Mouse (Mus musculus) limb, embryonic 14.5 days (tissue): ENCODE measurements around the gene Fnip1. TPM values are rescaled to one million over a fixed set of nuclear protein-coding genes. Genes with fewer than 3 reads are reported as not detected.

ENCODE experiments used
- ATAC-seq: fragments of 200-750 bp; cut with Nextera tagmentation; 2 replicates; pipeline ENCODE4 v1.8.0; 2017; ENCODE audit warnings: low read depth, moderate number of reproducible peaks, moderate TSS enrichment; ENCODE audit not compliant: low FRiP score
- DNase-seq: peaks from one replicate; pipeline ENCODE4 v3.0.0-alpha.2; 2015; ENCODE audit warnings: low spot score
- H3K27ac ChIP-seq: fragments of 300-500 bp; sonication (generic); replicated peaks from 2 replicates; pipeline ENCODE4 v1.5.1; 2014; ENCODE audit warnings: low read depth, mild to moderate bottlenecking, low read length, moderate library complexity, mixed read lengths
- H3K27me3 ChIP-seq: fragments of 300-500 bp; sonication (generic); 2 replicates; pipeline ENCODE4 v1.6.1; 2014; ENCODE audit warnings: low read length, mixed read lengths; ENCODE audit not compliant: control insufficient read depth, insufficient read depth
- H3K36me3 ChIP-seq: fragments of 300-500 bp; sonication (generic); 2 replicates; pipeline ENCODE4 v1.6.1; 2014; ENCODE audit warnings: mild to moderate bottlenecking, low read length, moderate library complexity, mixed read lengths; ENCODE audit not compliant: control insufficient read depth, insufficient read depth
- H3K4me1 ChIP-seq: fragments of 300-500 bp; sonication (generic); 2 replicates; pipeline ENCODE4 v1.6.1; 2014; ENCODE audit warnings: antibody characterized with exemption, low read length, mixed read lengths; ENCODE audit not compliant: control insufficient read depth, insufficient read depth
- H3K4me2 ChIP-seq: fragments of 300-500 bp; sonication (generic); replicated peaks from 2 replicates; pipeline ENCODE4 v1.6.1; 2014; ENCODE audit warnings: low read depth, mild to moderate bottlenecking, low read length, moderate library complexity; ENCODE audit not compliant: severe bottlenecking
- H3K4me3 ChIP-seq: fragments of 300-500 bp; sonication (generic); replicated peaks from 2 replicates; pipeline ENCODE4 v1.5.1; 2014; ENCODE audit warnings: low read length
- H3K9ac ChIP-seq: fragments of 300-500 bp; sonication (generic); 2 replicates; pipeline ENCODE4 v1.6.1; 2014; ENCODE audit warnings: mild to moderate bottlenecking, low read depth, low read length, moderate library complexity; ENCODE audit not compliant: severe bottlenecking
- H3K9me3 ChIP-seq: fragments of 300-500 bp; sonication (generic); 2 replicates; pipeline ENCODE4 v1.6.1; 2016; ENCODE audit warnings: low read length; ENCODE audit not compliant: control insufficient read depth
- POLR2A ChIP-seq: fragments of 200-500 bp; IDR thresholded peaks from 2 replicates; pipeline ENCODE4 v1.8.0; 2012; ENCODE audit warnings: inconsistent platforms, mild to moderate bottlenecking, moderate library complexity, borderline replicate concordance; ENCODE audit not compliant: insufficient read depth, insufficient read length; ENCODE audit errors: extremely low read depth
- WGBS: fragments of 180-500 bp; shearing (Covaris S2); extraction: QIAGEN DNeasy Blood & Tissue Kit; methylation state at CpG from one replicate; pipeline ENCODE4 v1.1.7; 2014; 5-methylcytosine and 5-hydroxymethylcytosine counted together
- polyA plus RNA-seq, 2 experiments: library from polyadenylated mRNA; depleted of rRNA in 1 of 2; stranded (reverse) in 1 of 2; unstranded in 1 of 2; fragments of >200 nt; fragmentation: Nextera tagmentation in 1 of 2; extraction: Ambion mirVana in 1 of 2; gene quantifications; 2 replicates each; pipeline versions ENCODE4 v1.2.1 to v1.2.3; 2012 to 2014

Fnip1 gene
- polyA plus RNA-seq, 2 experiments, result 9.7 to 13.4 TPM

- DNase-seq, result peak; percentile 61
- no peak overlapping the region for H3K9ac ChIP-seq
- no peaks in the 10 kb centered on the region for H3K9me3 ChIP-seq
- H3K27me3 ChIP-seq, result no peaks in the 10 kb centered on the region
- no peak overlapping the region for H3K4me2 ChIP-seq
- H3K4me3 ChIP-seq, result no peak overlapping the region
- ATAC-seq, result no peak
- no peak for TF ChIP-seq POLR2A
- no peak overlapping the region for H3K27ac ChIP-seq
- H3K36me3 ChIP-seq, result no peaks in the 10 kb centered on the region
- WGBS, result 69% methylated on average over 1 of the region's 1 CpGs
- H3K4me1 ChIP-seq, result peaks cover 5% of the 10 kb centered on the region; the same call in 1 of the 2 replicates
Observed at GRCm38 (mm10) chr11:54530391-54530790, 92.4 kb downstream of the Fnip1 start.

- no peak for DNase-seq
- WGBS, result 86% methylated on average over 1 of the region's 1 CpGs
- H3K4me1 ChIP-seq, result peaks cover 5% of the 10 kb centered on the region; the same call in 1 of the 2 replicates
- TF ChIP-seq POLR2A, result no peak
- ATAC-seq, result no peak
- H3K4me2 ChIP-seq, result no peak overlapping the region
- H3K27me3 ChIP-seq, result no peaks in the 10 kb centered on the region
- H3K27ac ChIP-seq, result no peak overlapping the region
- no peaks in the 10 kb centered on the region for H3K9me3 ChIP-seq
- H3K4me3 ChIP-seq, result no peak overlapping the region
- H3K36me3 ChIP-seq, result no peaks in the 10 kb centered on the region
- no peak overlapping the region for H3K9ac ChIP-seq
Observed at GRCm38 (mm10) chr11:54530916-54531315, 92.9 kb downstream of the Fnip1 start.

- WGBS, result 81% methylated on average over 2 of the region's 2 CpGs
- Histone ChIP-seq H3K27me3 (no peaks in the 10 kb centered on the region), H3K9me3 (no peaks in the 10 kb centered on the region), H3K4me2 (no peak overlapping the region), H3K36me3 (no peaks in the 10 kb centered on the region), H3K4me1 (peaks cover 5% of the 10 kb centered on the region; the same call in 1 of the 2 replicates), H3K9ac (no peak overlapping the region), H3K4me3 (no peak overlapping the region), H3K27ac (no peak overlapping the region)
- DNase-seq, result no peak
- no peak for ATAC-seq
- no peak for TF ChIP-seq POLR2A
Observed at GRCm38 (mm10) chr11:54533834-54534233, 95.8 kb downstream of the Fnip1 start.

GRCm38 (mm10) chr11:54534871-54535270 lies 96.9 kb downstream of the Fnip1 start:
- no peak for TF ChIP-seq POLR2A
- Histone ChIP-seq H3K4me3 (no peak overlapping the region), H3K4me1 (peaks cover 5% of the 10 kb centered on the region; the same call in 1 of the 2 replicates), H3K9me3 (no peaks in the 10 kb centered on the region), H3K27me3 (no peaks in the 10 kb centered on the region), H3K9ac (no peak overlapping the region), H3K36me3 (no peaks in the 10 kb centered on the region), H3K4me2 (no peak overlapping the region), H3K27ac (no peak overlapping the region)
- WGBS, result 56% methylated on average over 6 of the region's 6 CpGs
- peak; percentile 58 for DNase-seq
- ATAC-seq, result no peak

- H3K9ac ChIP-seq, result no peak overlapping the region
- no peak overlapping the region for H3K27ac ChIP-seq
- H3K4me3 ChIP-seq, result no peak overlapping the region
- DNase-seq (no peak), ATAC-seq (no peak)
- no peaks in the 10 kb centered on the region for H3K27me3 ChIP-seq
- H3K9me3 ChIP-seq, result no peaks in the 10 kb centered on the region
- 74% methylated on average over 2 of the region's 2 CpGs for WGBS
- H3K4me2 ChIP-seq, result no peak overlapping the region
- no peaks in the 10 kb centered on the region for H3K36me3 ChIP-seq
- no peak for TF ChIP-seq POLR2A
- H3K4me1 ChIP-seq, result no peaks in the 10 kb centered on the region
Observed at GRCm38 (mm10) chr11:54539031-54539430, 101.0 kb downstream of the Fnip1 start.

GRCm38 (mm10) chr11:54539486-54539885 lies 101.5 kb downstream of the Fnip1 start:
- Histone ChIP-seq H3K27ac (no peak overlapping the region), H3K4me2 (no peak overlapping the region), H3K9me3 (no peaks in the 10 kb centered on the region), H3K27me3 (no peaks in the 10 kb centered on the region), H3K36me3 (no peaks in the 10 kb centered on the region), H3K4me3 (no peak overlapping the region), H3K4me1 (no peaks in the 10 kb centered on the region), H3K9ac (no peak overlapping the region)
- WGBS, result 73% methylated on average over 2 of the region's 2 CpGs
- ATAC-seq (no peak), DNase-seq (no peak)
- no peak for TF ChIP-seq POLR2A
